Mouse (Mus musculus): Measurements from ENCODE around the gene Kidins220. TPM values are rescaled to one million over a fixed set of nuclear protein-coding genes. Genes with fewer than 3 reads are reported as not detected.
A peak's percentile ranks its signal among the peaks of the same experiment; 100 is the strongest.

Gene Kidins220
- total RNA-seq (2014; fragmentation: Nextera tagmentation): 45.2 and 63.7 TPM in 2 replicates
- total RNA-seq (2017): 42.5 and 95.1 TPM in 2 replicates

DNA sequence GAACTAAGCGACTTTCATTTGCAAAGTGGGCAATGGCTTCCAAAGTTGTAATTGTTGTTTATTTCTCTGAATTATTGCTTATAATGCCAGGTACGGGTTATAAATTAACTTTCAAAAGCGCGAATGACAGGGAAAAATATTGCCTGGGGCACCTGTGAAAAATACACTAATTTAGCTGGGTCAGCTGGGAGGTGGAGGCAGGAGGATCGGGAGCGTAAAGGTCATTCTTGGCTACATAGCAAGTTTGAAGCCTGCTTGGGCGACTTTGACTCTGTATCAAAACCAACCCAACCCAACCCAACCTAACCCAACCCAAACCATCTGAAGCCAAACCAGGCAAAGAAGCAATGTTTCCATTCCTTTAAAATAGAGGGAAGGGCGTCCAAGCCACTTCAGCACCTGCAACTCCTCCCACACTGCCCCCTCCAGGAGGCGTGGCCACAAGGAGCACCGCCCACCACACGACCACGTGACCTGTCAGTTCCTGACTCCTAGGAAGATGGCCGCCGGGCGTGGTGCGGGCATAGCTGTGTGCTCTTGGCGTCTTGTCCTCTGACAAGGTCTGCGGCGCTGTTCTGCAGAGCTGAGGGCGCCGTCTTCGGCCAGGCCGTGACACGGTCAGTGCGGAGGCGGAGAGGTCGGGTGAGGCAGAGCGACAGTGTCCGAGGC is at the start of gene Kidins220:
Kidins220 (plus strand) TSS at position 480 of the 669 bp plus-strand sequence.
- ATAC-seq (replicated peaks; ENCODE audit: low FRiP score, low TSS enrichment, poor library complexity, severe bottlenecking): peak; percentile 94

DNA sequence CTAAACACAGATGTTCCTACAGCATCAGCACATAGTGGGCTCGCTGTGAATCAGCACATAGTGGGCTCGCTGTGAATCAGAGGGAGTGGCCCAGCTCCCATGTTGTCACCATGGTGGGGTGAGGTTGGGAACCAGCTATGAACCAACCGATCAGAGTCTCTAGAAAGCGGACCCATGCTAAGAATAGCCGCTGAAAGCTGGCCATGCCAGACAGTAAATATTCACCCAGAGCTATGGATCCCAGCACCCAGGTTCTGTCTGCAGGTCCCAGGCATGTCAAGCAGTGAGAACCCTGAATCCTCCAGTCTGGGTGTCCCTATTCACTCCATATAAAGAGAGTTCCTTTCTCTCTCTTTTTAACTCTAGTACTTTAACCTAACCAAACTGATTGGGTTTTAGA is 49.4 kb upstream of the Kidins220 start:
- no peak for ATAC-seq (replicated peaks; ENCODE audit: low FRiP score, low TSS enrichment, poor library complexity, severe bottlenecking)

DNA sequence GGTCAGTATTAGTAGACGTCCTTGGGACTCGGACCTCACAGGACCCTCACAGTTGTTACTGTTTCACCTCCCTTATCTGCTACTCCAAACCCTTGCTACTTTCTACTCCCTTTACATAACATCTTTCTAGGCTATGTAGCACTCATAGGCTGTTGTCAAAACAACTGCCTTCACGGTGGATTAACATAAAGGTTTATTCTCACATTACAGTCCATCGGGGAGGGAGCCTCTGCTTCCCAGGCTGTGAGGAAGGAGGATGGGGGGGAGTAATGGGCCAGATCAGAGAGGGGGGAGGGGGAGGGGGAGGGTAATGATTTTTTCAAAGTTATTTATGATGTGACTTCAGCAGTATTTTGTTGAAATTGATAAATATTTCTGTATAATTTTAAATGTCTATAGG is 49.0 kb upstream of the Kidins220 start:
- no peak for ATAC-seq (replicated peaks; ENCODE audit: low FRiP score, low TSS enrichment, poor library complexity, severe bottlenecking)

DNA sequence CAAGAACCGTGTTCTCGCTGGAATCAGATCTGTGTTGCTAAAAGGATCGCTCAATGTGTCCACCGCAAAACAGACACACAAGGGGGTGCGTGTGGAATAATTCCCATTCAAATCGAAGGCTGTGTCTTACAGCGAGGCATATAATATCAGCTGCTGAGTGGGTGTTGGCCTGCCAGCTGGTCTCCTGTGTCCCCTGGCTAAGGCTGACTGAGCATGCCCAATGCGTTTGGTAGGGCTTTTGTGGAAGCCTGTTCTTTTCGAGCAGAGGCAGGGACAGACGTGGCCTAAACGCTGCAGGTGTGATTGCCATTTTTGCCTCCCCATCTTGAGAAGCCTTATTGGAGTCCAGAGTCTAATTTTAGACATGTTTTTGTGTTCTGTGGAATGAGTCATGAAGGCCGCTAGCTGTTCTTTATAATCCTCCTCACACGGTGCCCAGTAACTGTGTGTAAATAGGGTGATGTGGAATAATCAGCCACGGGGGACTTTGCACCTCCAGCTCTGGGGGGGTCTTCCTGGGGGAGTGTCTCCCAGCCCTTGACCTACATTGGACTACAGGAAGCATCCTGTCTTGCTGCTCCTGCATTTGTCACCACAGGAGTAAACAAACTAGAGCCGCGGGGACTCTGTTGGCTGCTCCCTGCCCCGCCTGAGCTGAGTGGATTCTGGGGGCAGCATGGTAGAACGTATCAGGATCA is 46.5 kb upstream of the Kidins220 start:
- ATAC-seq (replicated peaks; ENCODE audit: low FRiP score, low TSS enrichment, poor library complexity, severe bottlenecking): no peak

DNA sequence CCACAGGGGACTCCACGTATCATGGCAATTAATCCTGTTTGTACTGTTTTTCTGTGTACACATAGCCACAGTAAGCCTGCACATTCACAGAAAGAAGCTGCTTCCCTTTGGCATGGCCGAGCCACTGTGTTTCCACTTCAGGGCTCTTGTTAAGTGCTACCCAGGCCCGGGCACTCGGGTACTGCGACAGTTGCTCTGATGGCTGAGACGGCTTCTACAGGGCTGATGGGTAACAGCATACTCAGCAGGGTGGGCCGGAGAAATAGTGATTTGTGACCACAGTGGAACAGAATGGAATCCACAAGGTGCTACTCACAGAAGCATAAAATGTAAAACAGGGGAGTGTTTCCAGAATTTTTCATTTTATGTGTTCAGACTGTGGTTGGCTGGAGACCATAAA is 45.7 kb upstream of the Kidins220 start:
- ATAC-seq (replicated peaks; ENCODE audit: low FRiP score, low TSS enrichment, poor library complexity, severe bottlenecking): no peak

DNA sequence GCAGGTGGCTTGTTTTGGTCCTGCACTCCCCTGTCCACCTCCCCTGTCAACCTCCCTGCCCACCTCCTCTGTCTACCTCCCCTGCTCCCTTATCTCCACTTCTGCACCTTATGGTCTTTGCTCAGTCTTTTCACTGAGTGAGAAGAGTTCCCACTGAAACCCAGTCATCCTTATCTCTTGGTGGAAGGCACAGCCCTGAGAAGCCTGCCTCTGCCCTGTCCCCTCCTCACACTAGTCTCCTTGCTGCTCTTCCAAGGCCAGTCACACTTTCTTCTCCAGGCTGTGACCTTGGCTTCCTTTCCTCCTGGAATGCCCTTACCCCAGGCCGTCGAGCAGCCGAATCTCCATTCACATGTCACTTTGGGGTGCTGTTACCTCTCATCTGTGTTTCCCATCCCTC is 44.0 kb upstream of the Kidins220 start:
- ATAC-seq (replicated peaks; ENCODE audit: low FRiP score, low TSS enrichment, poor library complexity, severe bottlenecking): peak; percentile 88

DNA sequence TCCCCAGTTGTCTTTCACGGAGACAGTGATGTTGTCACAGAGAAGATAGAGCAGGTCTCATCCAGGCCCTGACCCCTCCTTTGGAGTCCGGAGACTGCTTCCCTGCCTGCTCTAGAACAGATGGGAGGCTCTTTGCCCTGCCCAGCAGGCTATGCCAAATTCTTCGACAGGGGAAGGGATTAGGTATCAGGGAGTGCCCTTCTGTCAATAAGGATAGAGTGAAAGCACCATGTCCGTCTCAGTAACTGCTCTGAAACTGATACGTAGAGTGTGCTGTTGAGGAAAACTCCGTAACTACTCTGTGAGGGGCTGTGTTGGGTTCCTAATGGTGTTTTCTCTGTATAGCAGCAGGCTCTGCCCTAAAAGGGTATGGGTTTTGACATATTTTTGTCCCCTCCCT is 42.6 kb upstream of the Kidins220 start:
- ATAC-seq (replicated peaks; ENCODE audit: low FRiP score, low TSS enrichment, poor library complexity, severe bottlenecking): no peak

DNA sequence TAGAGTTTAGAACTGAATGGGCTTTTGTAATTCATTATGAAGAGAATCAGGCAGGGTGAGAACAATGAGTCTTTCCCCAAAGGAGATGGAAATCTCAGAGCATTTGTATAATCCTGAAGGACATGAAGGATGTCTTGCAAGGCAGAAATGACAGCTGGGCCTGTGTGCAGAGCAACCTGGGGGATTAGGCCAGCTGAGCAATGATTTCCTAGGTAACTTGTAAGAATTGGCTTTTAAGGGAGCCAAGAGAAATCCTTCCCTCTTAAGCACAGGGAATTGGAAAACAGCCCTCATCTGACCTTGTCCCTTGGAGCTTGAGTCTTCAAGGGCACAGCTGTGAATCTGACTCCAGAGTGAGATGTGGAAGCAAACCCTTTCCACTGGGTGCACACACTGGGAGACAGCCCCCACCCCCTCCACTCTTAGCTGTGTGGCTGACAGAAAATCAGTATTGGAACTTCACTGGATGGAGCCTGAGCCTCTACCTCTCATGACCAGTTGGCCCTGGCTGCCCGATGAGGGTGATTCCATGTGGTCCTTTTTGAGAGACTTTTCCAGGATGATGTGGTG is 41.4 kb upstream of the Kidins220 start:
- ATAC-seq (replicated peaks; ENCODE audit: low FRiP score, low TSS enrichment, poor library complexity, severe bottlenecking): no peak

DNA sequence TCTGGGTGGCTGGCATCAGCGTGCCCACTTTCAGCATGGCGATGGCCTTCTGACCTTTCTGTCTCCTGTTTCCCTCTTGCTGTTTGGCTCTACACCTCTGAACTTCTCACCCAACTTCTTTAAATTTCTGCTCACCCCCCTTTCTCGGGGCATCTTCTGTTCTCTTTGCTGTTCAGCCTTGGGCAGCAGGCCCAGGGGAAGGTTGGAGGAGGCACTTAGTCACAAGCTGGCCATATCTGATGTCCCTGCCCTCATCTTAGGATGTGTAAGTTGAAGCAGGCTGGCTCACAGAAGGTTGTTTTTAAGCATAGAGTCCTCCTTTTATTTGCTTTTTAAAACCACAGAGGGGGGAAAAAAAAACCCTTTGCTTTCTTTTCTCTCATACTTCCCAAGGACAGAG is 40.7 kb upstream of the Kidins220 start:
- no peak; the same call in 1 of the 2 replicates for ATAC-seq (replicated peaks; ENCODE audit: low FRiP score, low TSS enrichment, poor library complexity, severe bottlenecking)

DNA sequence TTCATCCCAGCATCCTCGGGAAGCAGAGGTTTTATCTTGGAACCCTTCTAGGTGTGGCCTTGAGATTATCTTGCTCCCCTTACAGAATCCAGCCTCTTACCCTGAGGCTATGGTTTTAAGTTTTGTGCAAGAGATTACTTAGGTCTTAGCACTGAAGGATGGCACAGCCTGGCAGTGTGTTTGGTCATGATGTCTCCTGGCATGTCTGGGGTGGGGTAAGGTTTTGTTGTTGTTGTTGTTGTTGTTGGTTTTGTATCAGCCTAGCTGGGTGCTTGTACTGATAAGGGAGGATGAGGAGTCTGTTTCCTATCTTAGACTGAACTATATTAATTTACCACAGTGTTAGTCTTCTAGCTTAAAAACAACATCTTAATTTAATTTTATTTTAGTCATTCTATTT is 38.4 kb upstream of the Kidins220 start:
- 0 out of 2 replicates have a peak, but pooled peaks have one; percentile 32 for ATAC-seq (replicated peaks; ENCODE audit: low FRiP score, low TSS enrichment, poor library complexity, severe bottlenecking)

DNA sequence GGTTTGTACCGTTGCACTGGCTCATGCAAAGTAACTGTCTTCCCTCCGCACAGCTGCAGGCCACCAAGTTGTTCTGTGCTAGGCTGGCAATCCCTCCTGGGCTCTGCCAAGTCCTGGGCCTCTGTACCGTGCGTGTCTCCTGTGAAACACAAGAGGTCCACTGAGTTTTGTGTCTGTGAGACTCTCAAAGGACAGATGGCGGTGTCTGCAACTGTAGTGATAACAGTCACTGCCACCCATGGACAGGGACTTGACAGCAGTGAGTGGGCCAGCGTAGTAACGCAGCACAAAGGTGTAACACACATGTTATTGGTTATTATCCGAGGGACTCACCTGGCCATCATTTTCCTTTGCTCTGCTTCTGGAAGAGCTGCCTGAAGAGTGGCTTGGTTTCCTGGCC is 35.4 kb upstream of the Kidins220 start:
- ATAC-seq (replicated peaks; ENCODE audit: low FRiP score, low TSS enrichment, poor library complexity, severe bottlenecking): no peak

DNA sequence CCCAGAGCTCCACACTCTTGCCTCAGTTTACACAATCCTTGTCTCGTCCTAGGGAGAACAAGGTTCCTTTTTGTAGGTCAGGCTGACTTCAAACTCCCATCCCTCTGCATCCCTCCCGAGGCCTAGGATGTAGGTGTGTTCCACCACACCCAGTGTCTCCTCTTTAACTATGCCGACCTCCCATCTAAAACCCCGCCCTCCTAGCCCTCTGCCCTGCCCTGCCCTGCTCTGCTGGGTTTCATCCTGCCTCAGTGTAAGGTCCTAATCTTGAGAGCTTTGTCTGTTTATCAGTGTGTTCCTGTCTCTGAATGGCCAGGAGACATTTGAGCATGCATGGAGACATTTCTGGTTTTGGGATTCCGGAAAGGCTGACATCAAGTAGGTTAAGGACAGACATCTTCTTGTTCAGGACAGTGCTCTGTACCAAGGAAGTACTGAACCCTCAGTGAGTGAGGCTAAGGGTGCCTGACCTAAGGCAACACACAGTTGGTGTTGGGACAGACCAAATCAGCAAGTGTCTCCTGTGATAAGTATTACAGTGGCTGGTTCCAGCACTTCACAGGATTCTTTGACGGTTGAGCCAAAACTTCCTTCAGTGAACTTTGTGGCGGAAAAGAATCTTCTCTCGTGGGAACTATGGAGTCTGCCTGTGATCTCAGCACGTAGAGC is 32.0 kb upstream of the Kidins220 start:
- ATAC-seq (replicated peaks; ENCODE audit: low FRiP score, low TSS enrichment, poor library complexity, severe bottlenecking): peak; percentile 75

DNA sequence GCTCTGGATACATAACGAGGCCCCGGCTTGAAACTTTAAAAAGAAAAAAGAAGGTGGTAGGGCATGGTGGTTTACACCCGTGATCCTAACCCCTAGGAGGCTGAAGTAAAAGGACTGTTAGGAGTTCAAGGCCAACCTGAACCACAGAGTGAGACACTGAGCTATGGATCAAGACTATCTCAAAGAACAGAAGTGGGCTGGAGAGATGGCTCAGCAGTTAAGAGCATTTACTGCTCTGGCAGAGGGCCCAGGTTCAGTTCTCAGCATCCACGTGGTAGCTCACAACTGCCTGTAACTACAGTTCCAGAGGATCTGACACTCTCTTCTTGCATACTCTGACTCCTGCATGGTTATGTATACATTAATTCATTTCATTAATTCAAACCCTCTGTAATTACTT is 31.3 kb upstream of the Kidins220 start:
- peak; percentile 82 for ATAC-seq (replicated peaks; ENCODE audit: low FRiP score, low TSS enrichment, poor library complexity, severe bottlenecking)

DNA sequence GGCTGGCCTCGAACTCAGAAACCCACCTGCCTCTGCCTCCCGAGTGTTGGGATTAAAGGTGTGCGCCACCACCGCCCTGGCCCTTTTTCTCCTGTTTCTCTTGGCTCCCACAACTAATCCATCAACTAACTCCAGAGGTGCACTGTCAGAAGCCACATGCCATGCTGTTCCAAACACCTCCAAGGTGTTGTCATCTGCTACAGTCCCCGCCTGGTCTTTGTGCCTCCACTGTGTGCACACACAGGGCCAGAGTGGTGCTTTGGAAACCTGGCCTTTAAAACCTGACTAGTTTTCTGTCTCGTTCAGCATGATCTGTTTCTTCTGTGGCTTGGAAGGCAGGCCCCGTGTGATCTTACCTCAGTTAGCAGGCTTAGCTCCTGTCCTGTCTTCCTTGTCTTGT is 30.1 kb upstream of the Kidins220 start:
- no peak for ATAC-seq (replicated peaks; ENCODE audit: low FRiP score, low TSS enrichment, poor library complexity, severe bottlenecking)

DNA sequence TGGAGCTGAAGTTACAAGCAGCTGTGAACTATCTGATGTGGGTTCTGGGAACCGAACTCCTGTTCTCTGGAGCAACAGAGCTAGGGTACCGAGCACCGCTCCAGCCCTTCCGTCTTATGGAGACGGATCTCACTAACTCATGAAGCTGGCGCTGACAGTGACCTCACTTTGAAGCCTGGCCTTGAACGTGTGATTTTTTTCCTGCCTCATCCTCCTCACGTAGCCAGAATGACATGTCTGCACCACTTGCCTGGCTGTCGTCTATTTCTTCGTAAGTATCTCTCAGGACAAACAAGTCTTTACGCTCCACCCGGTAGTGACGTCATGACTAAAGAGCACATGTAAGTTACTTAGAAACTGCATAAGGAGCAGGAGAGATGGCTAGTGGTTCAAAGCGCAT is 27.7 kb upstream of the Kidins220 start:
- no peak for ATAC-seq (replicated peaks; ENCODE audit: low FRiP score, low TSS enrichment, poor library complexity, severe bottlenecking)

DNA sequence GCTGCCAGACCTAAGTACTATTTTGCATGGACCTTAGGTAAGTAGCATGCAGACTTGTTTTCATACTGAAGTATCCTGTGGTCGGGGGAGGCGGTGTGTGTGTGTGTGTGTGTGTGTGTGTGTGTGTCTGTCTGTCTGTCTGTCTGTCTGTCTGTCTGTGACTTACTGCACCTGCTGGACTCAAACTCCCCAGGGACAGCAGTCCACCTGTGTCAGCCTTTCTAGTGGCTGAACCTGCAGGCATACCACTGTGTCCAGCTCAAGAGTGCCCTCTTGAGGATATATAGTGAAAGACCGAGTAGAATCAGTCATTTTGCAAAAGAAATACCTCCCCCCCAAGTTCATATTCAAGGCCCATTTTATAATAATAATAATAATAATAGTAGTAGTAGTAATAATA is 26.4 kb upstream of the Kidins220 start:
- ATAC-seq (replicated peaks; ENCODE audit: low FRiP score, low TSS enrichment, poor library complexity, severe bottlenecking): 0 out of 2 replicates have a peak, but pooled peaks have one; percentile 37

DNA sequence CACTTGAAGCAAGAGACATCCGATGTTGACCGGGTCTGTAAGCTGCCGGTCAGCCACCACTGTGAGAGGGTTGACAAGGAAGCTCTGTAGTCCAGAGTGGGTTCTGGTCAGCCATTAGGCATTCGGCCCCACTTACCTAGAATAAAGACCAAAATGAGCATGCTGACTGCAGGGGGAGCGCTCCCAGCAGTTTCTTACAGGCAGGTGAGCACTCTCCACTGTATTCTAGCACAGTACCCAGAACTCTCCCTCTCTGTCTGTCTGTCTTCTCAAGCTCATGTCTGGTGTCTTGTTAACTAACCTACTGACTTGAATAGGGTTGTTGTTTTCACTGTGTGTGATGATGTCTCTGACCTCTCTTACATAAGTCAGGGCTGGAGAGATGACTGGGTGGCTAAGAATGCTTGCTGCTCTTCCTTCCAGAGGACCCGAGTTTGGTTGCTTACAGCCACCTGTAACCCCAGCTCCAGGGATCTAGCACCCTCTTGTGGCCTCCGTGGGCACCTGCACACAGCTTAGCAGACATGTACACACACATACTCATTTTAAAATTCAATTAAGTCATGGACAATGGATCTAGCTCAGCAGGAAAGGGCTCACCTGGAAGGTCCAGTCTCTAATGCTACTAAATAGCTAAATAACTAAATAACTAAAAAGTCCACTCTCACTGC is 24.2 kb upstream of the Kidins220 start:
- ATAC-seq (replicated peaks; ENCODE audit: low FRiP score, low TSS enrichment, poor library complexity, severe bottlenecking): 0 out of 2 replicates have a peak, but pooled peaks have one; percentile 56

DNA sequence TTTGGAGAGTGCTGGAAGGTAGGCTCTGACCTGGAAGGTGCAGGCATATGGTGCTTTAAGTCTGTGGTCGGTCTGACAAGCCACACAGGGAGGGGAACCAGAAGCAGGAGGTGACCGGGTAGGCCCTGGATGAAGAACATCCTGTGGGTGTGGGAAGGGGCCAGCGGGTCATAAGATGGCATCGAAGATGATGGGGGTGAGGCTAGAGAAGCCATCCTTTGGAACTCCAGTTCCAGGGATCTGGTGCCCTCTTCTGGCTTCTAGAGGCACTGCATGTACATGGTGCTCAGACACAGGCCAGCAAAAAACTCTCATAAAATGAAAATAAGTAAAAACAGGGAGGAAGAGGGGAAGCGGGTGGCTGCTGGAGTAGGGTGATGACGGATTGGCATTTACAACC is 22.6 kb upstream of the Kidins220 start:
- peak; percentile 88 for ATAC-seq (replicated peaks; ENCODE audit: low FRiP score, low TSS enrichment, poor library complexity, severe bottlenecking)

DNA sequence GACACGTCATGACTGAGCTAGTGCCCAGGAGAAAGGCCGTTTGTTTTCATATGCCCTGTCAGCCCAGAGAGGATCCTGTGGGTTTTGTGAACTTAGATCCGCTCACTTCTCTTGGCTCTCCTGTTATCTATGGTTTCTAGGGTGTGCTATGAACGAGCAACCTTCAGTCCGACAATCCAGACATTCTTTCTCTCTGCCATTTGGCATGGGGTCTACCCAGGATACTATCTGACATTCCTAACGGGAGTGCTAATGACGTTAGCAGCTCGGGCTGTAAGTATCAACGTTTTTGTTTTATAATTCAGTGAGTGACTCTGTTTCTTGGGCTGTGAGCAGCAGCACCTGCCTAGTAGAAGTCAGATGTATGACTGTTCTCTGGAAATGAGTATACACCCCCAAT is 19.6 kb upstream of the Kidins220 start:
- no peak for ATAC-seq (replicated peaks; ENCODE audit: low FRiP score, low TSS enrichment, poor library complexity, severe bottlenecking)

DNA sequence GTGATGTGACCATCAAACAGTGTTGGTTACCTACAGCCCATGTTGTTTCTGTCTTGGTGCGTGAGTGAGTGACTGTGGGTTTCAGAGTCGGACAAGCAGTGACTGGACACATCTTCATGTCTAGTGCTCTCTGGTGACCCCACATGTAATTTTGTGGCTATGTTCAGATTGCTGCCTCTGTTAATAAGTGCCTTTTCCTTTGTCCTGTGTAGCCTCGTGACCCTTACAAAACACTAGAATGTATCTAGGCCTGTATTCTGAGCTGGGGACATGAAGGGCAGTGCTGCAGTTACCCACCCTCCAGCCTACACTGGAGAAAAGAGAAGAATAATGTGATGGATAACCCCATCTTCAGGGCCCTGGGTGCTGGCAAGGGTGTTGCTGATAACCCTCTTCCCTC is 16.2 kb upstream of the Kidins220 start:
- ATAC-seq (replicated peaks; ENCODE audit: low FRiP score, low TSS enrichment, poor library complexity, severe bottlenecking): no peak

Measured in megakaryocyte-erythroid progenitor cell, adult 5-6 weeks (primary cell).